Comparison of ENCODE assay signal across 2 mouse cellular contexts in the genomic region with DNA sequence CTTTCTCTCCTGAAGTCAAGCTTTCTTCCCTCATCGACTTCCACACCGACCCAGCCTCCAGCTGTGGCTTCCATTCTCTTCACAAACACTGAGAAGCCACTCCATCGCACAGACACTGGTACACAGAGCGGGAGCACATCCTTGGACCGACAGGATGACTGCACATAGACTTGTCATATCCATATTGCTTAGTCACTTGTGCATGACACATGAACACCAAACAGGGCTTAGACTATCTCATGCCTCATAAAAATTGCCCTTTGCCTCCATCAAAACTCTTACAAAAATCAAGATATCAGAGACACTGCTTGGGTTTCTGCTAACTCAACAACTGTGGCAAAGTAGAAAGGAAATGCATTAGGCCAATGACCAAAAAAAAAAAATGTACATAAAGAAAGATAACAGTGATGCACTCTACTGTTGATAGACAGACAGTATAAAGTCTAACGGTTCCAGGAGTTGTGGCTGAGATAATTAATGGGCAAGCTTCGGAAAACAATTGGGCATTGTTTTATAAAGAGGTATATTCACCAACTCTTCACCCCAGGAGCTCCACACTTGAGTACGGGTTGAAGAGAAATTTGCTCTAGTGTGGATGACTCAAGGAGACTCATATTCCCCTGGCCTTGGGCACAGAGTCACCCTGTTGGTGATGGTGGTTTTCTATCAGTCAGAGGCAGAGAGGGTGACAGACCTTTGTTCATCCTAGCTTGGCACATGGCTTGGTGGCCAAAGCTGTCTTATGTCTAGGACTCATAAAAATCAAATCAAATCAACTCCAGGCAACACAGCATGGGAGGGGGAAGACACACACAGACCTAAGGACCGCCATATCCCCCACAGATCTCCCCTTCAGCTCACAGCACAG.
A peak's percentile ranks its signal among the peaks of the same experiment; 100 is the strongest.
TF ChIP-seq lines count a peak whose summit lies in the region.

No protein-coding gene starts in this region.

TF ChIP-seq in C2C12, 6 proteins besides CTCF, POLR2A, EP300 and RAD21:
- no peak for TF ChIP-seq MYOG (IDR thresholded peaks at IDR 0.05; ENCODE audit: control insufficient read depth, extremely low read depth, insufficient read length)
- peak; percentile 73 for TF ChIP-seq MAX (IDR thresholded peaks at IDR 0.05)

TF ChIP-seq in MEL, 35 proteins besides CTCF, POLR2A, EP300 and RAD21:
- TF ChIP-seq UBTF (IDR thresholded peaks at IDR 0.05; ENCODE audit: borderline replicate concordance, insufficient read depth, low read depth, low read length) (no peak), MAZ (IDR thresholded peaks at IDR 0.05; ENCODE audit: low read depth, low read length) (no peak), E2F4 (IDR thresholded peaks at IDR 0.05; ENCODE audit: borderline replicate concordance, low read depth, low read length) (no peak), USF2 (IDR thresholded peaks at IDR 0.05; ENCODE audit: borderline replicate concordance in 1 of 2, insufficient read depth in 1 of 2, low read depth in 1 of 2, low read length in 2 of 2) (no peak), POLR2AphosphoS2 (IDR thresholded peaks at IDR 0.05; ENCODE audit: low read length) (no peak), JUND (IDR thresholded peaks at IDR 0.05; ENCODE audit: low read depth, low read length) (no peak), SMC3 (IDR thresholded peaks at IDR 0.05; ENCODE audit: low read depth, low read length) (no peak), RCOR1 (IDR thresholded peaks at IDR 0.05; ENCODE audit: low read depth, low read length) (0 out of 2 replicates have a peak, but pooled peaks have one; percentile 6), ELF1 (IDR thresholded peaks at IDR 0.05; ENCODE audit: low read depth, low read length) (no peak), MYB (IDR thresholded peaks at IDR 0.05; ENCODE audit: low read depth, low read length) (0 out of 2 replicates have a peak, but pooled peaks have one; percentile 39), TCF12 (IDR thresholded peaks at IDR 0.05; ENCODE audit: low read depth, low read length) (no peak), MYC (IDR thresholded peaks at IDR 0.05; ENCODE audit: low read depth, low read length) (no peak), ZMIZ1 (IDR thresholded peaks at IDR 0.05; ENCODE audit: low read depth, low read length) (no peak), MAFK (IDR thresholded peaks at IDR 0.05; ENCODE audit: borderline replicate concordance, low read depth, low read length) (0 out of 2 replicates have a peak, but pooled peaks have one; percentile 12), POLR2AphosphoS5 (IDR thresholded peaks at IDR 0.05; ENCODE audit: borderline replicate concordance, low read depth, low read length) (no peak), SIN3A (IDR thresholded peaks at IDR 0.05; ENCODE audit: low read length) (no peak), GATA1 (IDR thresholded peaks at IDR 0.05; ENCODE audit: low read depth, low read length) (0 out of 2 replicates have a peak, but pooled peaks have one; percentile 42), MAX (IDR thresholded peaks at IDR 0.05; ENCODE audit: low read length) (no peak), NELFE (IDR thresholded peaks at IDR 0.05; ENCODE audit: low read depth, low read length) (no peak), ZKSCAN1 (IDR thresholded peaks at IDR 0.05; ENCODE audit: low read depth, low read length) (no peak), CHD1 (IDR thresholded peaks at IDR 0.05; ENCODE audit: low read depth, low read length) (no peak), ZNF384 (IDR thresholded peaks at IDR 0.05; ENCODE audit: low read depth, low read length) (peak; percentile 81), ETS1 (IDR thresholded peaks at IDR 0.05; ENCODE audit: low read depth, low read length) (0 out of 2 replicates have a peak, but pooled peaks have one; percentile 10), KAT2A (conservative IDR thresholded peaks at IDR 0.05; ENCODE audit: low read depth, low read length) (no peak), MEF2A (IDR thresholded peaks at IDR 0.05; ENCODE audit: extremely low read depth, insufficient replicate concordance, low read depth, low read length, poor library complexity, severe bottlenecking) (no peak), USF1 (IDR thresholded peaks at IDR 0.05; ENCODE audit: low read depth, low read length) (no peak)
